Mouse (Mus musculus): ENCODE results near the gene Auts2. TPM values are rescaled to one million over a fixed set of nuclear protein-coding genes. Genes with fewer than 3 reads are reported as not detected.

Auts2 gene
- polyA plus RNA-seq, 1 experiment from 2014 or later = 32.6 TPM

DNA sequence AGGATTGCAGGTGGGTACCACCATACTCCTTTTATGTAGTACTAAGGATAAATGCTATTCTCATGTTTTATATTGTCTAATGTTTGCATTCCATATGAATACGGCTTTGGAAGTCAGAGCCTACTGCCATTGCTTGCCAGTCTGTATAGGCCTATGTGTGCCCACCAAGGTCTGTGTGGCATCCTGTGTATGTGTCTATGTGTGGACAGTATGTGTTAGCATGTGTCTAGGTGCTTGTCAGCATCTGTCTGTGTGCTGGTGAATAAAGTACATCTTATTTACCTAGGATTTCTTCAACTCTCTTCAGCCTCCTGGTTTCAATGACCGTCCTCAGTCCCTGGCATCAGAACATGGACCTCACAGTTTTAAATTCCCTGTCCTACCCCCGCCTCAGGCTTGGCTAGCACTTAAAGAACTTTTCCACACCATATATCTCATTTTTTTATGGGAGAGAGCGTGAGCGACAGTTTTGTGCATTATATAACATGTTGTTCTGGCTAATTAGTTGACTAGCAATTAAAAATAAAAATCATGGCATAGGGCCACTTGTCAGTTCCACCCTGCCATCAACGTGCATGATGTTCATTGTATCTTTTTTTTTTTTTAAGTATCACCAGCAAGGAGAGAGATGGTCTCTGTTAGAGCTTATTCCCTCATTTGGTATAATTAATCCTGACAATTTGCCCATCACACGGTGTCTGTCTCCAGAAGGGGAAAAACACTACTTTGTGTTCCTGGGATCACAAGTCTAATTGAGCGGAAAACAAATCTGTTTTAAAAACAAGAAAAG is 587.7 kb downstream of the Auts2 start:
- WGBS = 72% methylated on average over 8 of the region's 8 CpGs
- H3K27ac ChIP-seq (ENCODE audit: low read depth, low read length) = no peak overlapping the region
- no peak overlapping the region for H3K4me3 ChIP-seq (ENCODE audit: low read length)
- peaks cover 4% of the 10 kb centered on the region; the same call in 1 of the 2 replicates for H3K9me3 ChIP-seq (ENCODE audit: control insufficient read depth, low read length)
- no peak overlapping the region for H3K9ac ChIP-seq (ENCODE audit: low read depth, low read length)
- peaks cover 5% of the 10 kb centered on the region; the same call in 1 of the 2 replicates for H3K4me1 ChIP-seq (ENCODE audit: control insufficient read depth, insufficient read depth, low read length)
- H3K4me2 ChIP-seq (replicated peaks; ENCODE audit: low read depth, low read length) = no peak overlapping the region
- no peaks in the 10 kb centered on the region for H3K36me3 ChIP-seq (ENCODE audit: control insufficient read depth, insufficient read depth, low read length)
- H3K27me3 ChIP-seq (ENCODE audit: control insufficient read depth, insufficient read depth, low read length) = no peaks in the 10 kb centered on the region
- no peak for ATAC-seq (ENCODE audit: low FRiP score, low TSS enrichment)

GRCm38 (mm10) chr5:131948571-131949151 is 594.5 kb downstream of the Auts2 start:
- 39% methylated on average over 7 of the region's 7 CpGs for WGBS
- no peaks in the 10 kb centered on the region for H3K27me3 ChIP-seq (ENCODE audit: control insufficient read depth, insufficient read depth, low read length)
- H3K4me2 ChIP-seq (replicated peaks; ENCODE audit: low read depth, low read length) = no peak overlapping the region
- peaks cover 7% of the 10 kb centered on the region; the same call in 1 of the 2 replicates for H3K4me1 ChIP-seq (ENCODE audit: control insufficient read depth, insufficient read depth, low read length)
- no peak overlapping the region for H3K9ac ChIP-seq (ENCODE audit: low read depth, low read length)
- H3K36me3 ChIP-seq (ENCODE audit: control insufficient read depth, insufficient read depth, low read length) = no peaks in the 10 kb centered on the region
- no peak overlapping the region for H3K27ac ChIP-seq (ENCODE audit: low read depth, low read length)
- no peak overlapping the region for H3K4me3 ChIP-seq (ENCODE audit: low read length)
- ATAC-seq (ENCODE audit: low FRiP score, low TSS enrichment) = no peak
- H3K9me3 ChIP-seq (ENCODE audit: control insufficient read depth, low read length) = no peaks in the 10 kb centered on the region

DNA sequence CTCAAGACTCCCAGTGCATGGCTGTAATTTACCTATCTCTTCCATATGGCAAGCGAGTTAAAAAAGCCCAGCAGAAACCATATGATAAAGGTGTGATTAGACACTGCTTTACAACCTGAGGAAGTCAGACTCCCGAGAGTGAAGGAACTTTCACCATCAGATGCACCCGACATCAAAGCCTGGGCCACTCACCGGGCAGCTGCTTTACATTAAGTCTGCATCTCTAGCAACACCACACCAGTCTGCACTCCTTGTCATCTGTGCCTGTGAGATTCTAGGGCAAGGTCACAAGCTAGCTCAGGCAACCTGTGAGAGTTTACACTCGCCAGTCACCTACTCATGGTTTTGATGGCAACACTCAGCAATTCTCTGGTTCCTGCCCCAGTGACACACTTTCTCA is 596.3 kb downstream of the Auts2 start:
- H3K36me3 ChIP-seq (ENCODE audit: control insufficient read depth, insufficient read depth, low read length) = no peaks in the 10 kb centered on the region
- no peak for ATAC-seq (ENCODE audit: low FRiP score, low TSS enrichment)
- H3K27ac ChIP-seq (ENCODE audit: low read depth, low read length) = no peak overlapping the region
- H3K4me3 ChIP-seq (ENCODE audit: low read length) = no peak overlapping the region
- no peaks in the 10 kb centered on the region for H3K9me3 ChIP-seq (ENCODE audit: control insufficient read depth, low read length)
- H3K4me1 ChIP-seq (ENCODE audit: control insufficient read depth, insufficient read depth, low read length) = peaks cover 7% of the 10 kb centered on the region; the same call in 1 of the 2 replicates
- no peak overlapping the region for H3K4me2 ChIP-seq (replicated peaks; ENCODE audit: low read depth, low read length)
- H3K27me3 ChIP-seq (ENCODE audit: control insufficient read depth, insufficient read depth, low read length) = no peaks in the 10 kb centered on the region
- H3K9ac ChIP-seq (ENCODE audit: low read depth, low read length) = no peak overlapping the region
- WGBS = 57% methylated on average over 5 of the region's 5 CpGs

GRCm38 (mm10) chr5:131944761-131945160 is 598.4 kb downstream of the Auts2 start:
- Histone ChIP-seq H3K4me3 (ENCODE audit: low read length) (no peak overlapping the region), H3K9ac (ENCODE audit: low read depth, low read length) (no peak overlapping the region), H3K9me3 (ENCODE audit: control insufficient read depth, low read length) (no peaks in the 10 kb centered on the region), H3K27ac (ENCODE audit: low read depth, low read length) (no peak overlapping the region), H3K4me2 (replicated peaks; ENCODE audit: low read depth, low read length) (no peak overlapping the region), H3K36me3 (ENCODE audit: control insufficient read depth, insufficient read depth, low read length) (no peaks in the 10 kb centered on the region), H3K27me3 (ENCODE audit: control insufficient read depth, insufficient read depth, low read length) (no peaks in the 10 kb centered on the region), H3K4me1 (ENCODE audit: control insufficient read depth, insufficient read depth, low read length) (peaks cover 7% of the 10 kb centered on the region; the same call in 1 of the 2 replicates)
- WGBS = 34% methylated on average over 2 of the region's 2 CpGs
- no peak for ATAC-seq (ENCODE audit: low FRiP score, low TSS enrichment)

- H3K4me2 ChIP-seq (replicated peaks; ENCODE audit: low read depth, low read length) = no peak overlapping the region
- H3K36me3 ChIP-seq (ENCODE audit: control insufficient read depth, insufficient read depth, low read length) = no peaks in the 10 kb centered on the region
- no peaks in the 10 kb centered on the region for H3K27me3 ChIP-seq (ENCODE audit: control insufficient read depth, insufficient read depth, low read length)
- H3K9ac ChIP-seq (ENCODE audit: low read depth, low read length) = no peak overlapping the region
- ATAC-seq (ENCODE audit: low FRiP score, low TSS enrichment) = no peak
- 78% methylated on average over 7 of the region's 7 CpGs for WGBS
- H3K4me1 ChIP-seq (ENCODE audit: control insufficient read depth, insufficient read depth, low read length) = no peaks in the 10 kb centered on the region
- H3K9me3 ChIP-seq (ENCODE audit: control insufficient read depth, low read length) = no peaks in the 10 kb centered on the region
- H3K27ac ChIP-seq (ENCODE audit: low read depth, low read length) = no peak overlapping the region
- no peak overlapping the region for H3K4me3 ChIP-seq (ENCODE audit: low read length)
These were observed 614.4 kb downstream of the Auts2 start for GRCm38 (mm10) chr5:131928696-131929095.

DNA sequence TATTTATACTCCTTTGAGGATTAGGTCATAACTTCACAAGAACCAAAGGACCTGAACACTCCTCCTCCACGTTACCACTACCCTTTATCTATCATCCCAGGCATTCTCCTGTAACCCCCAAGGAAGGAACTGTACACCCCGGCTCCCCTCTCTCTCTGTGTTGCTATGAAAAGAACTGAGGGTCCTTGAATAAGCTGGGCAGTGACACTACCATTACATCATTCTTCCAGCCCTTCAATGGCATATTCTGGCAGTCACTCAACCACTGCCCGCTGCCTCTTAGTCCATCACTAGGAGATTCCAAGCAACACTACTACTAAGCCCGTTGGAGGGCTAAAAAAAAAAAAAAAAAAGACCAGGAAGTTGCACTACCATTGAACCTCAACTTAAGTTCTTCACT is 620.4 kb downstream of the Auts2 start:
- 84% methylated on average over 4 of the region's 4 CpGs for WGBS

GRCm38 (mm10) chr5:131922118-131922517 is 621.0 kb downstream of the Auts2 start:
- H3K27ac ChIP-seq (ENCODE audit: low read depth, low read length) = no peak overlapping the region
- H3K36me3 ChIP-seq (ENCODE audit: control insufficient read depth, insufficient read depth, low read length) = no peaks in the 10 kb centered on the region
- no peak for ATAC-seq (ENCODE audit: low FRiP score, low TSS enrichment)
- H3K9me3 ChIP-seq (ENCODE audit: control insufficient read depth, low read length) = no peaks in the 10 kb centered on the region
- no peak overlapping the region for H3K9ac ChIP-seq (ENCODE audit: low read depth, low read length)
- no peaks in the 10 kb centered on the region for H3K27me3 ChIP-seq (ENCODE audit: control insufficient read depth, insufficient read depth, low read length)
- H3K4me3 ChIP-seq (ENCODE audit: low read length) = no peak overlapping the region
- H3K4me2 ChIP-seq (replicated peaks; ENCODE audit: low read depth, low read length) = no peak overlapping the region
- 84% methylated on average over 5 of the region's 5 CpGs for WGBS
- H3K4me1 ChIP-seq (ENCODE audit: control insufficient read depth, insufficient read depth, low read length) = no peaks in the 10 kb centered on the region

More for the DNA sequence above, 620.4 kb downstream of the Auts2 start:
- Histone ChIP-seq H3K27ac (ENCODE audit: low read depth, low read length) (no peak overlapping the region), H3K36me3 (ENCODE audit: control insufficient read depth, insufficient read depth, low read length) (no peaks in the 10 kb centered on the region), H3K4me1 (ENCODE audit: control insufficient read depth, insufficient read depth, low read length) (no peaks in the 10 kb centered on the region), H3K9ac (ENCODE audit: low read depth, low read length) (no peak overlapping the region), H3K4me2 (replicated peaks; ENCODE audit: low read depth, low read length) (no peak overlapping the region), H3K9me3 (ENCODE audit: control insufficient read depth, low read length) (no peaks in the 10 kb centered on the region), H3K4me3 (ENCODE audit: low read length) (no peak overlapping the region), H3K27me3 (ENCODE audit: control insufficient read depth, insufficient read depth, low read length) (no peaks in the 10 kb centered on the region)
- no peak for ATAC-seq (ENCODE audit: low FRiP score, low TSS enrichment)

- no peaks in the 10 kb centered on the region for H3K4me1 ChIP-seq (ENCODE audit: control insufficient read depth, insufficient read depth, low read length)
- no peaks in the 10 kb centered on the region for H3K36me3 ChIP-seq (ENCODE audit: control insufficient read depth, insufficient read depth, low read length)
- no peak overlapping the region for H3K4me3 ChIP-seq (ENCODE audit: low read length)
- no peak overlapping the region for H3K4me2 ChIP-seq (replicated peaks; ENCODE audit: low read depth, low read length)
- no peaks in the 10 kb centered on the region for H3K9me3 ChIP-seq (ENCODE audit: control insufficient read depth, low read length)
- ATAC-seq (ENCODE audit: low FRiP score, low TSS enrichment) = no peak
- H3K9ac ChIP-seq (ENCODE audit: low read depth, low read length) = no peak overlapping the region
- no peak overlapping the region for H3K27ac ChIP-seq (ENCODE audit: low read depth, low read length)
- 68% methylated on average over 12 of the region's 12 CpGs for WGBS
- H3K27me3 ChIP-seq (ENCODE audit: control insufficient read depth, insufficient read depth, low read length) = no peaks in the 10 kb centered on the region
These were observed 623.0 kb downstream of the Auts2 start for GRCm38 (mm10) chr5:131919983-131920777.

Data from kidney, embryonic 14.5 days (tissue).